Mouse (Mus musculus): ENCODE measurements around the gene Eef2.

DNA sequence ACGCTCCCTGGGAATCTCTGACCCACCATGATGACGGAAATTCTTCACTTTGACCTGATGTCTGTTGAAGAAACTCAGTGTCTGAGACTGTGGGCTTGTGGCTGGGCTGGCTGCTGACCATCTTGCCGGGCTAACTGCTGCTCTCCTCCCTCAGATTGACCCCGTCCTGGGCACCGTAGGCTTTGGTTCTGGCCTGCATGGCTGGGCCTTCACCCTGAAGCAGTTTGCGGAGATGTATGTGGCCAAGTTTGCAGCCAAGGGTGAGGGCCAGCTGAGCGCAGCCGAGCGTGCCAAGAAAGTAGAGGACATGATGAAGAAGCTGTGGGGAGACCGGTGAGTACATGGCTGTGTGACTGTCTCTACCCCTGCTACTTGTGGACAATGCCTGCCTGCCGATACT lies 2.5 kb downstream of the Eef2 start:
- no peak for TF ChIP-seq GATA1 (IDR thresholded peaks at IDR 0.05; ENCODE audit: borderline replicate concordance, low read length)
- no peak for TF ChIP-seq FLI1 (IDR thresholded peaks at IDR 0.05; ENCODE audit: low read length)
